Mouse (Mus musculus): ENCODE data around the gene Ly6g5c. TPM values are rescaled to one million over a fixed set of nuclear protein-coding genes. Genes with fewer than 3 reads are reported as not detected.
"Not testable (repeated sequence)": the region's sequence is repeated elsewhere in the genome, so short reads cannot be mapped to it uniquely, and the experiment has no call there.

The Ly6g5c gene
- polyA plus RNA-seq, 1 experiment: not detected

DNA sequence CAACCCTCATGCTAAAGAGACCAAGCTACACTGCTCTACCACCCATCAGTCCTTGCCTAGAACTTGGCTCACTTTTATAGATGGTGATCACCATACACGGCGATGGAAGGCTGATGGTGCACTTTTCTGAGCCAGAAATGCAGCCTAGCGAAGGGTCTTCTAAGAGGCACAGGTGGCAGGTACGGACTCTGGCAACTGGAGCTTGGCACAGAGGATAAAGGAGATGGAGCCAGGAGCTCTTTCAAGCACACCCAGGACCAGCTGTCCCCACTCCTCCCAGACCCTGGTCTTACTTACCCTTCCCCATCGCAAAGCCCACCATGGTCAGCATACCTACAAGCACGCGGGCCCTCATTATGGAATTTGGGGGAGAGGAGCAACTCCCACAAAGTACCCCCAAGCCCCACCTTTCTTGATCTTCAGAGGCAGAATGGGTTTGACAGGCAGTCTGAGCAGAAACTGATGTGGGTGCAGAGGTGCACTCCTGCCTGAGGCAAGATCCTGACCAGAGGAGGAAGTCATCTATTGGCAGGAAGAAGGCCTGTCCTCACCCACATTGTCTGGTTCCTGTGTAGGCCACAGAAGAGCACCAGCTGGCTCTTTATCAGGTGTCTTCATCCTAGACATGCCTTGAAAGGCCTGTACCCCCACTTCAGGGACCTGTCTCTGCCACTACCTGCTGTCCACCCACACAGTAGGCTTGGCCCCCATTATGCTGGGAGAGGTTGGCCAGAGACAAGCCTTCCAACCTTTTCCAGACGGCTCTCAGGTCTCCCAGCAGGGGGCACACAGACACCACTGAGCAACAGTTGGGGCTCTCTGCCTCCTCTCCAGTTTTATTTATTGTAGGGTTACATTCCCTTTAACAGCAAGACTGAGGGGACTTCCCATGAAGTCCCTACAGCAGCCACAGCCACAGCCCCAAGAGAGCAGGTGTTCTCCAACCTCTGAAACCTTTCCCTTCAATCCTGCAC, 7.3 kb downstream of the Ly6g5c start, which contains the start of gene Ly6g5b:
TSS of gene Ly6g5b (minus strand) at position 383 of the 974 bp plus-strand sequence.
- peaks cover 44% of the 10 kb centered on the region for H3K36me3 ChIP-seq (ENCODE audit: control insufficient read depth, insufficient read depth, low read length)
- no peak within 1 kb of the TSS for H3K4me3 ChIP-seq (ENCODE audit: low read depth, low read length)
- WGBS: 85% methylated on average over 8 of the region's 8 CpGs
- no peak within 1 kb of the TSS for H3K27ac ChIP-seq (ENCODE audit: insufficient read depth, low read depth, low read length)
- no peaks in the 10 kb centered on the region for H3K27me3 ChIP-seq (ENCODE audit: control insufficient read depth, insufficient read depth, low read length)
- H3K4me1 ChIP-seq (ENCODE audit: control insufficient read depth, insufficient read depth, insufficient read length, low read length): no peaks in the 10 kb centered on the region
- no peak for TF ChIP-seq POLR2A (IDR thresholded peaks at IDR 0.05; ENCODE audit: low read depth, low read length)
- peak; percentile 42; the same call in 1 of the 2 replicates for TF ChIP-seq CTCF (IDR thresholded peaks at IDR 0.05; ENCODE audit: extremely low read depth, insufficient read length, insufficient replicate concordance, low read depth, low read length)

DNA sequence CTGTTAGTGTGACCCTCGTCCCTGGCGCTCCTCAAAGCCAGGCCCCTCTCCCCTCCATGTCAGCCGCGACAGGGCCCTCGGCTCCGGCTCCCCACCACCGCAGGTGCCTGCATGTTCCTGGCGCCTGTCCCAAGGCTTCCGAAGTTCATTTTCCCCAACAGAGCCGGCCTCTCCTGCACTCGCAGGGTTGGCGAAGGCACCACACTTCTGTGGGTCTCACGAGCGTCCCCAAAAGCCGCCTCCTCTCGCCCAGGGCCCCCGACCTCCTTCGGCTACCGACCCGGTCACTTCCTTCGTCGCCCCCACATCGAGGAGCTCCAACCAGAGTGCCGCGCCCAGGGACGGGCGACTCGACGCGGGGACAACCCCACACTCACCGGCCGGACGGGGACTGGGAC, 12.7 kb downstream of the Ly6g5c start:
- no peak for TF ChIP-seq POLR2A (IDR thresholded peaks at IDR 0.05; ENCODE audit: low read depth, low read length)
- no peak for TF ChIP-seq CTCF (IDR thresholded peaks at IDR 0.05; ENCODE audit: extremely low read depth, insufficient read length, insufficient replicate concordance, low read depth, low read length)
- Histone ChIP-seq H3K36me3 (ENCODE audit: control insufficient read depth, insufficient read depth, low read length) (peaks cover 35% of the 10 kb centered on the region), H3K27me3 (ENCODE audit: control insufficient read depth, insufficient read depth, low read length) (no peaks in the 10 kb centered on the region), H3K27ac (ENCODE audit: insufficient read depth, low read depth, low read length) (peak overlapping the region; percentile 36; the same call in 1 of the 2 replicates), H3K4me3 (ENCODE audit: low read depth, low read length) (peak overlapping the region; percentile 90), H3K4me1 (ENCODE audit: control insufficient read depth, insufficient read depth, insufficient read length, low read length) (peaks cover 9% of the 10 kb centered on the region; the same call in 1 of the 2 replicates)
- WGBS: under 1% methylated on average over 33 of the region's 33 CpGs

DNA sequence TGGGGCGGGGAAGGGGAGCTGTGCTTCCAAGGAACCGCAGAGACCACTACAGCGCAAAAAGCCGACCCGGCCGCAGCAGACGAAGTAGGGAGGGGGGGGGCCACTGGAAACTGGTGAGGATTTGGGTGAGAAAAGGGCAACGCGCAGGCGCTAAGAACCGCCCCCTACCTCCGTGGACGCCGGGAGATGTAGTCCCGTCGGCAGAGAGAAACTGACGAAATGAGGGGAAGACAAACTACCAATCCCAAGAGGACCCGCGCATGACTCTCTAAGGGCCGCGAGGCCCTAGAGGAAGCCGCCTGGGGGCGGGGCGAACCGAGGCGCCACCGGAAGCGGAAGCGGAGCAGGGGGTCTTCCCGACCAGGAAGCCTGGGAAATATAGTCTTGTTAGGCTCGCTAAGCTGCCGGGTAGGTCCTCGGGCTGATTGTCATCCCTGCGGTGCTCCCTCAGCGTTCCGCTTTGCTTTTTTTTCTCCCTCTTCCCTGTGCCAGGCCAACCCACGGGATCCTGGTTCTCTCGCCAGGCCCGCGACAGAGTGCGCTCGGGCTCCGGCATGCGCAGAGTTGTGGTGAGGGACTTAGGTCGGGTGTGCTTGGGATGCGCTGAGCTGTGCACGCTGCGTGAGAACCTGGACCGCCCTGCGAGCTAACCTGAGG, 13.2 kb downstream of the Ly6g5c start, which contains the start of gene Gpank1:
TSS of gene Gpank1 (plus strand) at position 313 of the 657 bp plus-strand sequence.
- TF ChIP-seq POLR2A (IDR thresholded peaks at IDR 0.05; ENCODE audit: low read depth, low read length): peak; percentile 49
- no peak for TF ChIP-seq CTCF (IDR thresholded peaks at IDR 0.05; ENCODE audit: extremely low read depth, insufficient read length, insufficient replicate concordance, low read depth, low read length)
- Histone ChIP-seq H3K27me3 (ENCODE audit: control insufficient read depth, insufficient read depth, low read length) (no peaks in the 10 kb centered on the region), H3K36me3 (ENCODE audit: control insufficient read depth, insufficient read depth, low read length) (peaks cover 30% of the 10 kb centered on the region), H3K4me1 (ENCODE audit: control insufficient read depth, insufficient read depth, insufficient read length, low read length) (peaks cover 9% of the 10 kb centered on the region; the same call in 1 of the 2 replicates), H3K4me3 (ENCODE audit: low read depth, low read length) (peak within 1 kb of the TSS; percentile 91), H3K27ac (ENCODE audit: insufficient read depth, low read depth, low read length) (peak within 1 kb of the TSS; percentile 90)
- WGBS: under 1% methylated on average over 50 of the region's 50 CpGs

DNA sequence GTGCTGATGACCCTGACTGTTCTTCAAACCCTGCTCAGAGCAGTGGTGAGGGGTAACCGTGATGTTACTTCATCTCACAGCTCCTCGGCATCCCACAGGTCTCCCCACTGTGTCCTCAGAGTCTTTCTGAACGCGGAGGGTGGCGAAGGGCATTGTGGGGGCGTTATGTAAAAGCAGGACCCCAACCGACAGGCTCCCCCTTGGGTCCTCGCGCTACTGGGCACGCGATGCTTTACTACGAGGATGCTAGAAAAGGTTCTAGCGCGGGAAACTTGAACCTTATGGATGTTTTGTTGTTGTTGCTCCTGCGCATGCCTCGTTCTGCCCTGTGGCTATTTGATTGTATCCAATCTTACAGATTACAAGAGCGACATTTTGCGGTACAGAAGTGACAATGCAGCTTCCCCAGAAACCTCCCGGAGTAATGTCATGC, 13.8 kb downstream of the Ly6g5c start, which contains the start of gene Csnk2b:
TSS of gene Csnk2b (minus strand) at position 183 of the 433 bp plus-strand sequence.
- Histone ChIP-seq H3K36me3 (ENCODE audit: control insufficient read depth, insufficient read depth, low read length) (peaks cover 26% of the 10 kb centered on the region), H3K27ac (ENCODE audit: insufficient read depth, low read depth, low read length) (peak within 1 kb of the TSS; percentile 90), H3K4me1 (ENCODE audit: control insufficient read depth, insufficient read depth, insufficient read length, low read length) (peaks cover 9% of the 10 kb centered on the region; the same call in 1 of the 2 replicates), H3K27me3 (ENCODE audit: control insufficient read depth, insufficient read depth, low read length) (no peaks in the 10 kb centered on the region), H3K4me3 (ENCODE audit: low read depth, low read length) (peak within 1 kb of the TSS; percentile 91)
- no peak for TF ChIP-seq CTCF (IDR thresholded peaks at IDR 0.05; ENCODE audit: extremely low read depth, insufficient read length, insufficient replicate concordance, low read depth, low read length)
- TF ChIP-seq POLR2A (IDR thresholded peaks at IDR 0.05; ENCODE audit: low read depth, low read length): no peak
- WGBS: 1% methylated on average over 19 of the region's 19 CpGs

DNA sequence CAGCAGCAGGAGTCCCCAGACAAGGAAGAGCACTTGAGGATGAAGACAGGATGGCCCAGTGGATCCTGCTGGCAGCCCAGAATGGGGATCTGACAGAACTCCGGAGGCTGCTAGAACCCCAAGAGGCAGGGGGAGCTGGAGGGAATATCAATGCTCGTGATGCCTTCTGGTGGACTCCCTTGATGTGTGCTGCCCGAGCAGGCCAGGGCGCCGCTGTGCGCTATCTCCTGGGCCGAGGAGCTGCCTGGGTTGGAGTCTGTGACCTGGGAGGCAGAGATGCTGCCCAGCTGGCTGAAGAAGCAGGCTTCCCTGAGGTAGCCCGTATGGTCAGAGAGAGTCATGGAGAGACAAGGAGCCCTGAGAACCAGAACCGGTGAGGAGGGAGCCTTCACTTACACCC, 15.2 kb downstream of the Ly6g5c start:
- H3K27me3 ChIP-seq (ENCODE audit: control insufficient read depth, insufficient read depth, low read length); H3K27ac ChIP-seq (ENCODE audit: insufficient read depth, low read depth, low read length); H3K4me3 ChIP-seq (ENCODE audit: low read depth, low read length): not testable (repeated sequence)
- Histone ChIP-seq H3K36me3 (ENCODE audit: control insufficient read depth, insufficient read depth, low read length) (peaks cover 21% of the 10 kb centered on the region), H3K4me1 (ENCODE audit: control insufficient read depth, insufficient read depth, insufficient read length, low read length) (peaks cover 17% of the 10 kb centered on the region)
- WGBS: 92% methylated on average over 9 of the region's 9 CpGs

DNA sequence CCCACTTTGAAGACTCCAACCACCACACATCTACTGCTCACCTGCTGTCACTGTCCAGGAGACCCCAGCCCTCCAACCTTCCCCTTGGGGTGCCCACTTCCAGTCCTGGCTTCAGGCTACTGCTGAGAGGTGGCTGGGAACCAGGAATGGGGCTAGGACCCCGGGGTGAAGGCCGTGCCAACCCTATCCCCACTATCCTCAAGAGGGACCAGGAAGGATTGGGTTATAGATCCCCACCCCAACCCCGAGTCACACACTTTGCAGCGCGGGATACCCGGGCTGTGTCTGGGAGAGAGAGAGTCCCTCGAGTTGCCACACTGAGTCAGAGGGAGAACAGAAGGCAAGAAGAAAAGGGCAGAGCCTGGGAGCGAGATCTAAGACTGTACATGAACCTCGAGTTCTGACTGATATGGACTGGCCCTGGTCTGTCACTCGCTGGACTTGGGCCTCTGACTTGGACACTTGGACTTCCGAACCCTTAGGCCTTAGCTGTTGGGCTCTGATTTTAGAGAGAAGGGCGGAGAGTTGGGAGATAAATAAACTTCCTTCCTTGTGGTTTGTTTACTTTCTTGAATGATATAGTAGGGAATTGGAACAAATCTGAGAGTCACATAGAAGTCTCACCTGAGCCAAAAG, 16.3 kb downstream of the Ly6g5c start:
- H3K36me3 ChIP-seq (ENCODE audit: control insufficient read depth, insufficient read depth, low read length): peaks cover 18% of the 10 kb centered on the region
- peak overlapping the region; percentile 91 for H3K27ac ChIP-seq (ENCODE audit: insufficient read depth, low read depth, low read length)
- H3K4me3 ChIP-seq (ENCODE audit: low read depth, low read length); H3K27me3 ChIP-seq (ENCODE audit: control insufficient read depth, insufficient read depth, low read length): not testable (repeated sequence)
- peaks cover 17% of the 10 kb centered on the region for H3K4me1 ChIP-seq (ENCODE audit: control insufficient read depth, insufficient read depth, insufficient read length, low read length)
- WGBS: 45% methylated on average over 12 of the region's 12 CpGs

All from small intestine, adult 2 months (tissue).